Mouse (Mus musculus) heart, postnatal 0 days (tissue): ENCODE data around the gene St3gal5. TPM values are rescaled to one million over a fixed set of nuclear protein-coding genes. Genes with fewer than 3 reads are reported as not detected.

Experiments
- ATAC-seq: fragments of 200-750 bp; cut with Nextera tagmentation; 2 replicates; pipeline ENCODE4 v1.8.0; 2017; ENCODE audit warnings: low read depth, moderate number of reproducible peaks, moderate library complexity; ENCODE audit not compliant: insufficient read depth
- DNase-seq: peaks from one replicate; pipeline ENCODE4 v3.0.0-alpha.2; 2016; ENCODE audit warnings: low spot score
- H3K27ac ChIP-seq: fragments of 300-500 bp; sonication (generic); 2 replicates; pipeline ENCODE4 v1.5.1; 2014; ENCODE audit warnings: low read depth, mild to moderate bottlenecking
- H3K27me3 ChIP-seq: fragments of 300-500 bp; sonication (generic); 2 replicates; pipeline ENCODE4 v1.6.1; 2014; ENCODE audit warnings: low read length, mixed read lengths; ENCODE audit not compliant: control insufficient read depth, insufficient read depth
- H3K36me3 ChIP-seq: fragments of 300-500 bp; sonication (generic); replicated peaks from 2 replicates; pipeline ENCODE4 v1.6.1; 2014; ENCODE audit warnings: low read length, mixed read lengths; ENCODE audit not compliant: control insufficient read depth, insufficient read depth
- H3K4me1 ChIP-seq: fragments of 300-500 bp; sonication (generic); 2 replicates; pipeline ENCODE4 v1.6.1; 2014; ENCODE audit warnings: antibody characterized with exemption; ENCODE audit not compliant: control insufficient read depth, insufficient read depth
- H3K4me2 ChIP-seq: fragments of 300-500 bp; sonication (generic); 2 replicates; pipeline ENCODE4 v1.6.1; 2014; ENCODE audit warnings: low read depth, mild to moderate bottlenecking, low read length, moderate library complexity
- H3K4me3 ChIP-seq: fragments of 300-500 bp; sonication (generic); 2 replicates; pipeline ENCODE4 v1.5.1; 2014; ENCODE audit warnings: low read depth, low read length
- H3K9ac ChIP-seq: fragments of 300-500 bp; sonication (generic); replicated peaks from 2 replicates; pipeline ENCODE4 v1.6.1; 2014; ENCODE audit warnings: low read depth, low read length, mixed read lengths
- H3K9me3 ChIP-seq: fragments of 300-500 bp; sonication (generic); replicated peaks from 2 replicates; pipeline ENCODE4 v1.6.1; 2016; ENCODE audit warnings: low read length; ENCODE audit not compliant: control insufficient read depth
- CTCF ChIP-seq: IDR thresholded peaks from 2 replicates; pipeline ENCODE4 v1.5.1; 2016; ENCODE audit warnings: antibody characterized with exemption, control low read depth, low read depth
- EP300 ChIP-seq: IDR thresholded peaks from 2 replicates; pipeline ENCODE4 v1.6.1; 2016; ENCODE audit warnings: antibody characterized with exemption, low read depth
- WGBS: fragments of 180-500 bp; shearing (Covaris S2); extraction: QIAGEN DNeasy Blood & Tissue Kit; methylation state at CpG from one replicate; pipeline ENCODE4 v1.1.7; 2014; 5-methylcytosine and 5-hydroxymethylcytosine counted together
- polyA plus RNA-seq: library from polyadenylated mRNA; unstranded; fragments of >200 nt; fragmentation: Nextera tagmentation; extraction: Ambion mirVana; gene quantifications from 2 replicates; pipeline ENCODE4 v1.2.1, GENCODE M21; 2015
- total RNA-seq: library from RNA; depleted of rRNA; stranded (reverse); fragments of >200 nt; gene quantifications from 2 replicates; pipeline ENCODE4 v1.2.3, GENCODE M21; 2014; ENCODE audit warnings: low replicate concordance

Gene St3gal5
- total and polyA plus RNA-seq, 2 experiments from 2014 or later = 6.3 to 25.3 TPM

DNA sequence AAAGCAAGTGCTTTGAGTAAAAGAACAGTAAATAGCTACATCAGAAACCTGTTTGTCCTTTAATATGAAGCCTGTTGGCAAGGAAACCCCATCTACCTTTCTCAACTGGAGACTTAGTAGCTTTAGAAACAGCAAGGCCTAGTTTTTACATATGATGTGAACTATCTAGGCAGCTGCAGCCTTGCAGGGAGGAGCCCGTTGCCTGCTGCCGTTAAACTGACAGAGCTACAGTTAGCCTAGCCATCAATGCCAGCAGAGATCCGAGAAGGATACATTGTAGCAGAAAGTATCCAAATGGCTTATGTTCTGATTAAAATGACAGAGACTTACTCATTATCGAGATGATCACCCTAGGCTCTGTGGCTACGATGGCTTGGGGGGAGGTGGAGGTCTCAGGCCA, 25.1 kb downstream of the St3gal5 start:
- no peak overlapping the region for H3K4me2 ChIP-seq
- no peak for DNase-seq
- no peaks in the 10 kb centered on the region for H3K4me1 ChIP-seq
- no peaks in the 10 kb centered on the region for H3K27me3 ChIP-seq
- TF ChIP-seq EP300 (no peak), CTCF (no peak)
- H3K36me3 ChIP-seq = 0 out of 2 replicates have a peak, but pooled peaks cover 2% of the 10 kb centered on the region
- ATAC-seq = no peak
- H3K27ac ChIP-seq = no peak overlapping the region
- 81% methylated on average over 5 of the region's 5 CpGs for WGBS
- no peak overlapping the region for H3K9ac ChIP-seq
- H3K9me3 ChIP-seq = no peaks in the 10 kb centered on the region
- H3K4me3 ChIP-seq = no peak overlapping the region

DNA sequence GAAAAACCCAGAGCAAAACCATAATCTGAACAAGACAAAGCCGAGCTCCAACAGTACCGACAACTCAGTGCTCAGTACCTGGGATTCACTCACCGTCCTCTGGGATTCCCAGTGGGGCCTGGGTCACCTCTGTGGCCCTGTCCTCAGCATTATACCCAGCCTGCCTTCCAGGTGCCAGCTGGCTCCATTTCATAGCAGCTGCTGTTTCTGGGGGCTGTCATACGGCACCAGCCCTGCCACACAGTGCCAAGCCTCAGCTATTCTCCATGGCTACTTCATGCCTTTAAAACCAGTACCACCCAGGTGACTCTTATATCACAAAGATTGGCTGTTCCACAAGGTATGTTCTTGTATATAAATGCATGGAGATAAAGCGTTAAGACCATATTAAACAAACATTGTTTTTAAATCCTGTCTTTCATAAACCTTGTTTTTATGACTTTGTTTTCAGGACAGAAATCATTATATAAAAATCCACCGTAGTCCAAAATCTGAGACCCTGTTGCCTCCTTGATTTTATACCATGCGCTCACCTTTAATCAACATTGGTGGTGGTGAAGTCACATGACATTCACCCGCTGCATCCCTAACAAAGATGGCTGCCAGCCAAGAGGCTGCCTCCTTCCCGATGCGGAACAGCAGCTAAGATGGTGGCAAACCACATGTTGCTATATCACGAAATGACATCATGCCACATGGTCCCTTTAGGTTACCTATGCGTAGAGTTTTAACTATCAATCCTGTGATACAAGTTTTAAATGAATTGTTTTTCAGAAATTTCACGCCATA, 27.1 kb downstream of the St3gal5 start:
- H3K9ac ChIP-seq = no peak overlapping the region
- no peak overlapping the region for H3K27ac ChIP-seq
- no peaks in the 10 kb centered on the region for H3K9me3 ChIP-seq
- no peak for DNase-seq
- TF ChIP-seq EP300 = no peak
- TF ChIP-seq CTCF = no peak
- no peaks in the 10 kb centered on the region for H3K4me1 ChIP-seq
- no peak overlapping the region for H3K4me2 ChIP-seq
- no peak overlapping the region for H3K4me3 ChIP-seq
- H3K27me3 ChIP-seq = no peaks in the 10 kb centered on the region
- 88% methylated on average over 13 of the region's 13 CpGs for WGBS
- H3K36me3 ChIP-seq = peaks cover 19% of the 10 kb centered on the region
- no peak for ATAC-seq

DNA sequence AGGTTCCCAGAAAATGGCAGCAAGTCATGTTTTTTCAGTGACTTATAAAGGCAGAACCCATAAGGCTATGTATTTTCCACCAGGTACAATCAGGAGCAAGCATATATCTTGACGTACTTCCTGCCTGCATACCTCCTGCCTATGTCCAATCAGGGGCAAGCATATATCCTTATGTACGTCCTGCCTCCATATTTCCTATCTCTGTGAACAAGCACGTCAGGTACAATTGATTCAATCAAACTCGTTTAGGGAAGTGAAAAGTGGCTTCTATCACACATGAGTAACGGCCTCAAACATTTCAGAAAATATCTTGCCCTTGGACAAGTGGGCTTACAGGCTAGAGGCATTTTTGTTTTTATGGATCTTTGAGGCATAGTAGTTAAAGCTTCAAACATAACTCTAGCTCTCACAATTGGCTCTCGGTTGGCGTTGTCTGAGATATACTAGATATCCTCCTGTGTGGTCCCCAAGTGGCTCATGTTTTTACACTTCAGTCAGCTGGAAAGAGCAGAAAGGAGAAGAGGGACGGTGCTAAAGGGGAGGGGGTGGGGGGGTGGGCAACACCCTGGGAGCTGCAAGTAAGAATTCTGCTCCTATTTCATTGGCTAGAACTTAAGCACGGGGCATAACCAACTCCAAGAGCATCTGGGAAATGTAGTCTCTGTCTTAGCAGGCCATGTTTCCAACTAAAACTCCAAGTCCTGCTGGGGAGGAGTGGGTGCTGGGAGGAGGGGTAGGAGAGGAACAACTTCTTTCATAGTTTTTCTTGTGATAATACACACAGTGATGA, 28.9 kb downstream of the St3gal5 start:
- Histone ChIP-seq H3K4me1 (no peaks in the 10 kb centered on the region), H3K4me2 (no peak overlapping the region), H3K27ac (no peak overlapping the region), H3K9me3 (no peaks in the 10 kb centered on the region), H3K27me3 (no peaks in the 10 kb centered on the region), H3K36me3 (peaks cover 29% of the 10 kb centered on the region), H3K9ac (no peak overlapping the region), H3K4me3 (no peak overlapping the region)
- TF ChIP-seq CTCF (no peak), EP300 (no peak)
- DNase-seq (no peak), ATAC-seq (no peak)
- WGBS = 75% methylated on average over 9 of the region's 9 CpGs

DNA sequence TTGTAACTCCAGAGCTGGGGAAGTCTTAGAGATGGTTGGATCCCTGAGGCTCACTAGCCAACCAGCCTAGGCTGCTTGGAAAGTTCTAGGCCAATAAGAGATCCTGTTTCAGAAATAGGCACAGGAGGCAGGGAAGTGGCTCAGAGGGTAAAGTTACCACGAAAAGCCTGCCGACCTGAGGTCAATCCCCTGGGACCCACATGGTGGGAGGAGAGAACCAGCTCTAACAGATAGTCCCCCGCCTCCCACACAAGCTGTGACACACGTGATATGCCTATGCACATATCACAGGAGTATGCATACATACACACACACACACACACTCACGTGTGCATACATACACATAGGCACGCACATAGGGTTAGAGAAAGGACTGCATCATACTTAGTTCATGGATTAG, 32.7 kb downstream of the St3gal5 start:
- no peak overlapping the region for H3K4me3 ChIP-seq
- no peak overlapping the region for H3K4me2 ChIP-seq
- TF ChIP-seq EP300 = no peak
- TF ChIP-seq CTCF = no peak
- 79% methylated on average over 6 of the region's 6 CpGs for WGBS
- H3K9me3 ChIP-seq = no peaks in the 10 kb centered on the region
- ATAC-seq (no peak), DNase-seq (no peak)
- no peak overlapping the region for H3K9ac ChIP-seq
- H3K4me1 ChIP-seq = peaks cover 10% of the 10 kb centered on the region; the same call in 1 of the 2 replicates
- H3K36me3 ChIP-seq = peaks cover 49% of the 10 kb centered on the region
- H3K27me3 ChIP-seq = no peaks in the 10 kb centered on the region
- H3K27ac ChIP-seq = no peak overlapping the region

DNA sequence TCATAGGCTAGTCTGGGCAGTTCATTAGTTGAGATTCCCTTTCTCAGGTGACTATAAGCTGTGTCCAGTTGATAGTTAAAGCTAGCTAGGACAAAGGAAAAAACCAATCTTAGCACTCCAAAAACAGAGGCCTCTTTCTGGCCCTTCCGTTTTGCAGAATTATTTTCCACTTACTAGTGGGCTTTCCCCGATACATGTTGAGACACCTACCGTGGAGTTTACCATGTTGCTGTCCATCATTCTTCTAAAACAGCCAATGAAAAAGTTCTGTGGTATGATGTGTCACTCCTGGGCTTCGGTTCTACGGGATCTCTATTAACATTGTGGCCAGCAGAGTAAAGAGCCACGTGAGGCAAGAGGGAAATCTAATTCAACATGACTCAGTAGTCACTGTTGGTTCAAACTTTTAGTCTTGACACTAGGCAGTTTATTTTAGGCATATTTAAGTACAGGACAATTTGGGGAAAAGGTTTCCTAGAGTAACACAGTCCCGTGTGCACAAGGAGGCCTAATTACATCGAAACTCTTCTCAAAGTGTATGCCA, 35.4 kb downstream of the St3gal5 start:
- ATAC-seq (no peak), DNase-seq (no peak)
- H3K4me1 ChIP-seq = peaks cover 12% of the 10 kb centered on the region
- H3K4me2 ChIP-seq = no peak overlapping the region
- WGBS = 93% methylated on average over 8 of the region's 8 CpGs
- H3K9ac ChIP-seq = no peak overlapping the region
- H3K9me3 ChIP-seq = no peaks in the 10 kb centered on the region
- no peak overlapping the region for H3K4me3 ChIP-seq
- peaks cover 46% of the 10 kb centered on the region for H3K36me3 ChIP-seq
- no peak for TF ChIP-seq EP300
- no peak for TF ChIP-seq CTCF
- no peaks in the 10 kb centered on the region for H3K27me3 ChIP-seq
- no peak overlapping the region for H3K27ac ChIP-seq
